Mouse (Mus musculus): Measurements from ENCODE around the gene Mgme1. TPM values are rescaled to one million over a fixed set of nuclear protein-coding genes. Genes with fewer than 3 reads are reported as not detected.

The Mgme1 gene
- polyA plus RNA-seq, 1 experiment = 4.5 TPM

DNA sequence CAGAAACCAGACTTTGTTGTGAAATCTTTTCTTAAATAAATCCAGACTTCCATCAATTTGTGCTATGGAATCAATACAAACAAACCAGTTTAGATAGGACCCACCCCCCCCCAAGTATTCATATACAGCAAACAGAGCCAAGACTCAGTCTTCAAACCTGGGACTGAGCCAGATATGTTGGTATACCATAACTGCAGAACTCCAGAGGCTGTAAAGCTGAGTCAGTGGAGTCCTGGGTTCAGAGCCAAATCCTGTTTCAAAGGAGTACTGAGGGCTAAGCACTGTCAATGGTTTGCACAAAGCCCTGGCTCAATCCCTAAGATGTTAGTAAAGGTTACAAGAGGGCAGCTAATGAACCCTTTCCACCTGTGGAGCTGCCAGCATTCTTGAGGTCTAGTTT lies 20.4 kb upstream of the Mgme1 start:
- DNase-seq (ENCODE audit: low read depth, low spot score) = no peak

DNA sequence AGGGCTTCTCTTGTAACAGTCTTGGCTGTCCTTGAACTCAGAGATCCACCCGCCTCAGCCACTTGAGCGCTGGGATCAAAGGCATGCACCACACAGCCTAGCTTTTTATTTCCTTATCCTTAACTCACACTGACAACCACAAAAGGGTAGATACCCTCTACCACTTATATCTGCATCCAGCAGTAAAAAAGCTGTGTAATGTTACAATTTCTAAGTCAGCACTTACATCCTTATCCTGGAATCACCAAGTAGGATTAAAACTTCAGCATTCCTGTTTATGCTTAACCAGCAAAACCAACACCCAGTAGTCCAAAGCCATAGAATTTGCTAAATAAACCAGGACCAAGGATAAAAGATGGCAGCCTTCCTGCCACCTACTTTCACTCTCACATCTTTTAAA lies 7.6 kb upstream of the Mgme1 start:
- DNase-seq (ENCODE audit: low read depth, low spot score) = no peak
- WGBS = 56% methylated on average over 2 of the region's 2 CpGs

DNA sequence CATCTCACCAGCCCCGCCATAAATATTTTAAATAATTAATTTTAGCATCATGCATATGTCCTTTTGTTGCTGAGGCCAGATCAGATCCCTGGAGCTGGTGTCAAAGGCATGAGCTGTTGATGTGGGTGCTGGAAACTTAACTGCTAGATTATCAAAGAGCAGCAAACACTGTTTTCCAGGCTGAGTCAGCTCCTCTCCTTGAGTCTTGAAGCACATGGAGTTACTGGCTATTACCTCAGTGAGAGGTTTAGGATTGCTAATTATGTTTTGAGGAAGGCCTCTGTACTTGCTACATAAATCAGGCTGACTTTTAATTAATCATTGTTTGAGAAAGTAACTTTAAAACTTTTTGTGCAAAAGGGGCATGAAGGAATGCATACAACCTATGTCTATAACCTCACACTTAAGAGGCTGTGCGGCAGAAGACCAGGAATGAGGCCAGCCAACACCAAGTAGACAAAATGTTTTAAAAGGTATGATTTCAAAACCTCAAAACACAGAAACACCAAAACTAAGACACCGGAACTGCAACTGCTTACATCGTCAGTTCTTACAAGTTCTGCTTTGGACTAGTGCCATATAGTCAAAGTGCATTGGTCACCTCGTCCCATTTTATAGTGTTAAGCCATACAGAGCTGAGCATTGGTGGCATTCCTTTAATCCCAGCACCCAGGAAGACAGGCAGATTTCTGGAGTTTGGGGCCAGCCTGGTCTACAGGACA lies 5.9 kb upstream of the Mgme1 start:
- WGBS = 33% methylated on average over 5 of the region's 5 CpGs
- no peak for DNase-seq (ENCODE audit: low read depth, low spot score)

DNA sequence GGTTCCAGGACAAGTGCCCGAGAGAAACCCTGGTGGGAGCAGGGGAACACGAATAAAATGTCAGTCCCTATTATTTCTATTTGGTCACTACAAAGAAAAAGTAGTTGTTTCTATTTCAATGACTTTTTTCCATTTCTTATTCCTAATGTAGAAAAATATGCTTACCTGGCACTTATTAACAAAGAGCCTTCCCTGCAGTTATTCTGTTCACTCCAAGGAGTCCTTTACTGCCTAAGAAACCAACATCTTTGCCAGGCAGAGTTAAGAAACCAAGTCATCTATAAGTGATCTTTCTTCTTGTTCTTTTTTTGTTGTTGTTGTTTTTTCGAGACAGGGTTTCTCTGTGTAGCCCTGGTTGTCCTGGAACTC lies 5.4 kb upstream of the Mgme1 start:
- DNase-seq (ENCODE audit: low read depth, low spot score) = no peak
- WGBS = 45% methylated on average over 3 of the region's 3 CpGs

- no peak for DNase-seq (ENCODE audit: low read depth, low spot score)
- WGBS = 37% methylated on average over 4 of the region's 4 CpGs
These were observed 4.4 kb upstream of the Mgme1 start for GRCm38 (mm10) chr2:144265916-144266683.

- no peak for DNase-seq (ENCODE audit: low read depth, low spot score)
- 47% methylated on average over 5 of the region's 5 CpGs for WGBS
These were observed 3.3 kb upstream of the Mgme1 start for GRCm38 (mm10) chr2:144267004-144267730.

DNA sequence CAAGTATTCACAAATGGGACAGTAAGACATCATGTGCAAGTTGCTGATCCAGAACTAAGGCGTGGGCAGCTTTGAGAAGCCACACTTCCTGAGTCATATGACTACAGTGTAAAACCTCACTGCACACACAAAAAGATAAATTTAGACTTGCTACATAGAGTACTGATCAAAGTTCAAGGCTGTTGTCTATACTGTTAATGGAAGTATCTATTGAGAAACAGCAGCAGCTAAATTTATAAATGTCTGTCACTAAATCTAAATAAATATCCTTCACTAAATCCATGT lies 2.8 kb upstream of the Mgme1 start:
- no peak for DNase-seq (ENCODE audit: low read depth, low spot score)
- 6% methylated on average over 1 of the region's 1 CpGs for WGBS

- WGBS = 19% methylated on average over 6 of the region's 6 CpGs
- DNase-seq (ENCODE audit: low read depth, low spot score) = no peak
These were observed 1.8 kb upstream of the Mgme1 start for GRCm38 (mm10) chr2:144268446-144269305.

DNA sequence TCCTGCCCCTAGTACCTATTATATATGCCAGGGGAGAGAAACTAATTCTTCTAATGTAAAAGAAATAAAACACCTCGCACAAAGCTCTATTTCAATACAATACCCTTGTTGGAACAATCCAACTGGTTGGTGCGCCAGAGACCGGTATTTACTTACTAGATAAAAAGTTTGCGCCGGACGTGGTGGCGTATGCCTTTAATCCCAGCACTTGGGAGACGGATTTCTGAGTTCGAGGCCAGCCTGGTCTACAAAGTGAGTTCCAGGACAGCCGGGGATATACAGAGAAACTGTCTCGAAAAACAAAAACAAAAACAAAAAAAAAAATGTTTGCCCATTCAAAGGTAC lies 1.2 kb upstream of the Mgme1 start:
- 3% methylated on average over 11 of the region's 11 CpGs for WGBS
- no peak for DNase-seq (ENCODE audit: low read depth, low spot score)

- DNase-seq (ENCODE audit: low read depth, low spot score) = no peak
These were observed 586 bp upstream of the Mgme1 start for GRCm38 (mm10) chr2:144269679-144270475.

GRCm38 (mm10) chr2:144272088-144272487 lies 1.6 kb downstream of the Mgme1 start:
- 92% methylated on average over 12 of the region's 12 CpGs for WGBS
- DNase-seq (ENCODE audit: low read depth, low spot score) = no peak

More at GRCm38 (mm10) chr2:144269679-144270475, 586 bp upstream of the Mgme1 start:
- WGBS = under 1% methylated on average over 33 of the region's 33 CpGs

- DNase-seq (ENCODE audit: low read depth, low spot score) = no peak
- WGBS = 20% methylated on average over 8 of the region's 8 CpGs
These were observed 4.3 kb downstream of the Mgme1 start for GRCm38 (mm10) chr2:144274741-144275140.

GRCm38 (mm10) chr2:144276885-144277284 lies 6.4 kb downstream of the Mgme1 start:
- WGBS = 90% methylated on average over 3 of the region's 3 CpGs
- no peak for DNase-seq (ENCODE audit: low read depth, low spot score)

- WGBS = 36% methylated on average over 5 of the region's 5 CpGs
- DNase-seq (ENCODE audit: low read depth, low spot score) = no peak
These were observed 9.3 kb downstream of the Mgme1 start for GRCm38 (mm10) chr2:144279742-144280141.

GRCm38 (mm10) chr2:144280568-144280967 lies 10.1 kb downstream of the Mgme1 start:
- WGBS = 83% methylated on average over 3 of the region's 3 CpGs
- DNase-seq (ENCODE audit: low read depth, low spot score) = no peak

DNA sequence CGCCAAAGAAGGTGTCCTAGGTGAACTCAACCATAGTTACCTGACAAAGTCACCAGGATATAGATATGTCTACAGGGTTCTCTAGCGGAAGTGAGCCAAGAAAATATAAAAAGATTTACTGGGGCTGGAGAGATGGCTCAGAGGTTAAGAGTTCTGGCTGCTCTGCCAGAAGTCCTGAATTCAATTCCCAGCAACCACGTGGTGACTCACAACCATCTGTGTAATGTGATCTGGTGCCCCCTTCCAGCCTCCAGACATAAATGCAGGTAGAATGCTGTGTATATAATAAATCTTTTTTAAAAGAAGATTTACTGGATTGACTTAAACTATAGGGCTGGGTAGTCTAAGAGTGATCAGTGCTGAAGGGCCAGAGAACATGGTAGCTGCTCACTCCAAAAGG lies 11.0 kb downstream of the Mgme1 start:
- DNase-seq (ENCODE audit: low read depth, low spot score) = no peak

GRCm38 (mm10) chr2:144290321-144290720 lies 19.9 kb downstream of the Mgme1 start:
- 92% methylated on average over 7 of the region's 7 CpGs for WGBS

More for the DNA sequence above, 11.0 kb downstream of the Mgme1 start:
- 33% methylated on average over 3 of the region's 3 CpGs for WGBS

DNA sequence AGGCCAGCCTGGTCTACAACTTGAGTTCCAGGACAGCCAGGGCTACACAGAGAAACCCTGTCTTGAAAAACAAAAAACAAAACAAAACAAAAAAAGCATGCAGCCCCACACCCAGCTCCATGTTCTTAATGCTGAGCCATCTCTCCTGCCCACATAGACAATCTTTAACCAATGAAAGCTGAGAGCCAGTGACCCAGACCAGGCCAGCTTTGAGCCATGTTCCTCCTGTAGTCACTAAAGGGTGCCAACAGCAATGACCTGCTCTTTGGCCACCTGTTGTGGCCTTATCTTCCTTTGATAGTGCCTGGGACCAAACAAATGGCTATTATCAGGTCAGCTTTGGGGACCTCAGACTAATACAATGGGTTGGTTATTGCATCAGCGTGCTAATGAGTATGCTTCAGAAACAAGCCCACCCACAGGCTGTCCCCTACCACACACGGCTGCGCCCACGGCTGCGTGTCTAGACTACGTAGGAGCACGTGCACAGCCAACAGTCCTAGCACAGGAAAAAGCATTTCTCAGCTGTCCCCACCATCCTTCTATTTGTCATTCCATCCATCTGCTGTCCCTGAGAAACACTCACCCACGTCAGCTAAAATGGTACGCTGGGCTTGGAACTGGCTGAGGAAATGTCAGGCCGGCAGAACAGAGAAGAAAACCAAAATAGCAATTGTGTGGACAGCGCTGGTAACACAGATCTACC lies 21.3 kb downstream of the Mgme1 start:
- WGBS = 94% methylated on average over 11 of the region's 11 CpGs
- DNase-seq (ENCODE audit: low read depth, low spot score) = no peak

More at GRCm38 (mm10) chr2:144290321-144290720, 19.9 kb downstream of the Mgme1 start:
- no peak for DNase-seq (ENCODE audit: low read depth, low spot score)
